Mouse (Mus musculus): ENCODE results near the gene Gpr183. TPM values are rescaled to one million over a fixed set of nuclear protein-coding genes. Genes with fewer than 3 reads are reported as not detected.

Gene Gpr183
- polyA plus RNA-seq, 1 experiment from 2014 or later: 3.9 TPM

DNA sequence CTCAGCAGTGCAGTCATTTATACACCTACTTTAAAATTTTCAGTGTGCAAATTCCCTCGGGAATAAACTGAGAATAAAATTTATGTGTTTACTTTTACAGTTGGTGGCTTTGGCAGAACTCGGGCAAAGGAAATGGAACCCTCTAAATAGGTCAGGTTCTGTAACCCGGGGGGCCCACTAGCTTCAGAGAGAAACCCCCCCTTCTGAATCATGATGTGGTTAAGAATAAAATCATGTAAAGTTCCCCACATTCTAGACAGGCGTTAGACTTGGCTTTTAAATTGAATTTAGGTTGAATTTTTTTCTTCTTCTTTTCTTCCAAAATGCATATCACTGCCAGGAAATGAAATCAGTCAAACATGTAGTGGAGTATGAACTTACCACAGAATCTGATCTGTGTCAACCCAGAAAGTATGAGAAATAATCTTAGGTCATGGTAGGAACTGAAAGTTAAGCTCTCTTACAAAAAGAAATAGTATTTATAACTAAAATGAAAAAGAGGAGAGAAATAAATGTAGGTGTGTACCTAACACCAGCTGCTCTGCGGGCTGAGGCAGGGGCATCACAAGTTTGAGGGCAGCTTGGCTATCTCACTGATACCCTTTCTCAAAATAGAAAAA is 9.7 kb downstream of the Gpr183 start:
- WGBS: 48% methylated on average over 5 of the region's 5 CpGs
- H3K9me3 ChIP-seq: no peaks in the 10 kb centered on the region
- no peak overlapping the region for H3K4me3 ChIP-seq
- ATAC-seq (ENCODE audit: insufficient number of reproducible peaks, low FRiP score, low TSS enrichment, low read depth): no peak
- no peaks in the 10 kb centered on the region for H3K27me3 ChIP-seq
- H3K9ac ChIP-seq: no peak overlapping the region
- 0 out of 2 replicates have a peak, but pooled peaks cover 8% of the 10 kb centered on the region for H3K36me3 ChIP-seq
- peaks cover 7% of the 10 kb centered on the region; the same call in 1 of the 2 replicates for H3K4me1 ChIP-seq
- no peak overlapping the region for H3K4me2 ChIP-seq
- no peak overlapping the region for H3K27ac ChIP-seq

DNA sequence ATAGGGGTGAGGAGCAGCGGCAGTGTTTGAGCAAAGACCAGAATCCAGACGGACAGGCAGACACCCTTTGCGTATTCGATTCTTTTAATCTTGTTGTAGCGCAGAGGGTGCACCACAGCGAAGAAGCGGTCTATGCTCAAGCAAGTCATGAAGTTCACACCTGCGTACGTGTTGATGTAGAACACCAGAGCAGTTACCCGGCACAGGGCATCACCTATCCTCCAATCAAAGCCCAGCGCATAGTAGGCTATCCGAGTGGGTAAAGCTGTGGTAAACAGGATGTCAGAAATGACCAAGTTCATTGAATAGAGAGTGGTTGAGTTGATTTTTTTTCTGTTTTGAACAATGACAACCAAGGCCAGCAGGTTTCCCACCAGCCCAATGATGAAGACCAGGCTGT is 10.4 kb downstream of the Gpr183 start:
- Histone ChIP-seq H3K36me3 (0 out of 2 replicates have a peak, but pooled peaks cover 8% of the 10 kb centered on the region), H3K4me3 (no peak overlapping the region), H3K9me3 (no peaks in the 10 kb centered on the region), H3K27ac (no peak overlapping the region), H3K27me3 (no peaks in the 10 kb centered on the region), H3K4me1 (peaks cover 7% of the 10 kb centered on the region; the same call in 1 of the 2 replicates), H3K4me2 (no peak overlapping the region), H3K9ac (no peak overlapping the region)
- WGBS: 95% methylated on average over 12 of the region's 12 CpGs
- ATAC-seq (ENCODE audit: insufficient number of reproducible peaks, low FRiP score, low TSS enrichment, low read depth): no peak

DNA sequence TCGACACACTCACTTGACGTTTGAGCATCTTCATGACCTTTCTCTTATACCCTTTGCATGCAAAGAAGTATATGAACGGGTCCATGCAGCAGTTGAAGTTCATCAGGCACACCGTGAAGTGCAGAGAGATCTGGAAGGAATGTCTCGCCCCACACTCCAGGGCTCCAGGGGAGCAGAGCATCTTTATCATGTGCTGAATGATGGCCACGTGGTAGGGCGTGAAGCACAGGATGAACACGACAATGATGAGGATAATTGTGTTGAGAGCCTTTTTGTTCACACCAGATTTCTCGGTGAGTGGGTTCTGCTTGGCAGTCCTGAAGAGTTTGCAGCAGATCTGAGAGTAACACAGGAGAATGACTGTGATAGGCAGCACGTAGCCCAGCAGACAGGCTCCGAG is 10.9 kb downstream of the Gpr183 start:
- WGBS: 95% methylated on average over 11 of the region's 11 CpGs

DNA sequence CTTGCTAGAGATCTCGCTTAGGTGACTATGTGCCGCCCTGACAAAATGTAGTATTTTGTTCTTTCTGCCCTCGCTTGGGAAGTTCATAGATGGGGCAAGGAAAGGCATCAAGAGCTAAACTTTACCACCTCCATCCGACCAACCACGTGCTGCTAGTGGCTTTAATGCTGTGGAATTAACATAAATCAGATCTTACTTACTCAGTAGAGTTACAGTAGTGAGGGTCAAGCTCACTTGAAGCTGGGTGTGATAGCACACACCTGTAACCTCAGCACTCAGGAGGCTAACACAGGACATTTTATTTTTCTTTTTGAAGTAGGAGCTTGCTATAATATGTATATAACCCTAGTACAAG is 13.0 kb downstream of the Gpr183 start:
- H3K4me3 ChIP-seq: no peak overlapping the region
- no peak for ATAC-seq (ENCODE audit: insufficient number of reproducible peaks, low FRiP score, low TSS enrichment, low read depth)
- H3K4me1 ChIP-seq: peaks cover 8% of the 10 kb centered on the region; the same call in 1 of the 2 replicates
- H3K27me3 ChIP-seq: no peaks in the 10 kb centered on the region
- H3K27ac ChIP-seq: no peak overlapping the region
- H3K9ac ChIP-seq: no peak overlapping the region
- 86% methylated on average over 5 of the region's 5 CpGs for WGBS
- no peak overlapping the region for H3K4me2 ChIP-seq
- H3K36me3 ChIP-seq: 0 out of 2 replicates have a peak, but pooled peaks cover 8% of the 10 kb centered on the region
- no peaks in the 10 kb centered on the region for H3K9me3 ChIP-seq

More for the DNA sequence above, 10.9 kb downstream of the Gpr183 start:
- H3K9ac ChIP-seq: no peak overlapping the region
- H3K27ac ChIP-seq: no peak overlapping the region
- peaks cover 7% of the 10 kb centered on the region; the same call in 1 of the 2 replicates for H3K4me1 ChIP-seq
- no peaks in the 10 kb centered on the region for H3K27me3 ChIP-seq
- no peak overlapping the region for H3K4me3 ChIP-seq
- no peak for ATAC-seq (ENCODE audit: insufficient number of reproducible peaks, low FRiP score, low TSS enrichment, low read depth)
- H3K9me3 ChIP-seq: no peaks in the 10 kb centered on the region
- H3K4me2 ChIP-seq: no peak overlapping the region
- 0 out of 2 replicates have a peak, but pooled peaks cover 8% of the 10 kb centered on the region for H3K36me3 ChIP-seq

DNA sequence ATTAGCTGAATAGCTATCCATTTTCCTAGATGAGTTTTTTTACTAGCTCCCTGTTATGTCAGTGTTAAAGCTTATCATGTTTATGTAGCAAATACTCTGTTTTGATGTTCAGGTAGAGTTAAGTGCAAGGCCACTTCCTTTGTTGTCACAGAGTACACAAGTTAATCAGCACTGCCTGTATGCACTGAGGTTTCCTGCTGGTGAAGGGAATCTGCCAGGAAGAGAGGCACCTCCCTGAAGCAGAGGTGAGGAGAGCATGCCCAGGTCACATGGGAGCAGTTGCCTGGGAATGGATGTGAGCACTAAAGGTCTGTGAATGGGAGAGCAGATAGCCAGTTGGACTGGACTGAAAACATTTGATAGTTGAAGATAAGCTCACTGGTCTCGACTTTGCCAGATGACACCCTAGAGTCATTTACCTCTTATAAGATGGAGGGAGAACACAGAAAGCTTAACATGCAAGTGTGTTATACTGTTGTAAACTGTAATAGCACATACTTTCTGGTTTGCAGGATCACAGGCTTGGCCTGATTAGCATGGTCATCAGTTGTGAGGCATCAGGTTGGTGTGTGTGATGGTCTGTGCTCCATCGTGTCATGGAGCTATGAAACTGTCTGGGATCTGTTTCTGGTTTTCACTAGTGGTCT is 13.5 kb downstream of the Gpr183 start:
- 55% methylated on average over 2 of the region's 2 CpGs for WGBS

DNA sequence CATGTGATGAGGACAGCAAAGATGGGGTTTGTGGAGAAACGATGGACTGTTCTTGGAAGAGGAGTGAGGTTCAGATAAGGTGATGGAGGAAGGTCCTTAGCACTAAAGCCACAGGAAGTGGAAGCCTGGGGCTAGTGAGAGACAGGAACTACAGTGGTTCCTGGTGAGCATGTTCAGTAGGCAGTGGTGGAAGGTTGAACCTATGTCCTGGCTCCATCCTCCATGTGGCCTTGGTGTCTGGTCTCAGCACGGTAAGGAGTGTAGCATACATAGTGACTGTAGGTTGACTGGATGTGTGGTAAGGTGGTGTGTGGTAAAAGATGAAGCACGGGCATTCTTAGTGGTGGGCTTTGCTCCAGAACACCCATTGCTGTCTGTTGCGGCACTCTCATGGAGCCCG is 15.1 kb downstream of the Gpr183 start:
- H3K9ac ChIP-seq: no peak overlapping the region
- peaks cover 10% of the 10 kb centered on the region; the same call in 1 of the 2 replicates for H3K4me1 ChIP-seq
- no peak overlapping the region for H3K4me3 ChIP-seq
- no peaks in the 10 kb centered on the region for H3K27me3 ChIP-seq
- H3K9me3 ChIP-seq: no peaks in the 10 kb centered on the region
- 0 out of 2 replicates have a peak, but pooled peaks cover 8% of the 10 kb centered on the region for H3K36me3 ChIP-seq
- no peak for ATAC-seq (ENCODE audit: insufficient number of reproducible peaks, low FRiP score, low TSS enrichment, low read depth)
- 94% methylated on average over 5 of the region's 5 CpGs for WGBS
- no peak overlapping the region for H3K4me2 ChIP-seq
- H3K27ac ChIP-seq: no peak overlapping the region

More for the DNA sequence above, 13.5 kb downstream of the Gpr183 start:
- no peaks in the 10 kb centered on the region for H3K9me3 ChIP-seq
- H3K36me3 ChIP-seq: 0 out of 2 replicates have a peak, but pooled peaks cover 8% of the 10 kb centered on the region
- no peak overlapping the region for H3K27ac ChIP-seq
- peaks cover 11% of the 10 kb centered on the region; the same call in 1 of the 2 replicates for H3K4me1 ChIP-seq
- H3K4me3 ChIP-seq: no peak overlapping the region
- no peak overlapping the region for H3K9ac ChIP-seq
- H3K27me3 ChIP-seq: no peaks in the 10 kb centered on the region
- H3K4me2 ChIP-seq: no peak overlapping the region
- no peak for ATAC-seq (ENCODE audit: insufficient number of reproducible peaks, low FRiP score, low TSS enrichment, low read depth)

DNA sequence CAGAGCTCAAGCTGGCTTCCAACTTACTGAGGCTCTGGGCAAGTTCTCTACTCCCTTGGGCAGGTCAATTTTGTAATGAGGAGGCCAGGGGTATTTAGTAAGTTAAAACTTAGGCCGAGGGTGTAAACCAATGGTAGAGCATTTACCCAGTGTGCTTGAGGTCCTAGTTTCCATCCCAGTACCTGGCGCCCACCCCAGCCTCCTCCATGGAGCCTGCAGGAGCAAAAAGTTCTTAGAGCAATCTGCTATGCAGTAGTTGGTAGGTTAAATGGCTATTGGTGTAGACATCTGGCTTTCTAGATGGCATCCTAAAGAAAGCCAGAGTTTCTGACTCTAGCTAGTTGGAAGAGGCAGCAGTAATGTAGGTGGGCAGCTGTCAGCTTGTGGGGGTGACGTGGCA is 15.6 kb downstream of the Gpr183 start:
- H3K9me3 ChIP-seq: no peaks in the 10 kb centered on the region
- H3K27me3 ChIP-seq: no peaks in the 10 kb centered on the region
- 96% methylated on average over 3 of the region's 3 CpGs for WGBS
- H3K4me3 ChIP-seq: no peak overlapping the region
- H3K27ac ChIP-seq: no peak overlapping the region
- H3K4me2 ChIP-seq: no peak overlapping the region
- H3K9ac ChIP-seq: no peak overlapping the region
- H3K36me3 ChIP-seq: 0 out of 2 replicates have a peak, but pooled peaks cover 5% of the 10 kb centered on the region
- H3K4me1 ChIP-seq: peaks cover 8% of the 10 kb centered on the region; the same call in 1 of the 2 replicates
- ATAC-seq (ENCODE audit: insufficient number of reproducible peaks, low FRiP score, low TSS enrichment, low read depth): no peak

DNA sequence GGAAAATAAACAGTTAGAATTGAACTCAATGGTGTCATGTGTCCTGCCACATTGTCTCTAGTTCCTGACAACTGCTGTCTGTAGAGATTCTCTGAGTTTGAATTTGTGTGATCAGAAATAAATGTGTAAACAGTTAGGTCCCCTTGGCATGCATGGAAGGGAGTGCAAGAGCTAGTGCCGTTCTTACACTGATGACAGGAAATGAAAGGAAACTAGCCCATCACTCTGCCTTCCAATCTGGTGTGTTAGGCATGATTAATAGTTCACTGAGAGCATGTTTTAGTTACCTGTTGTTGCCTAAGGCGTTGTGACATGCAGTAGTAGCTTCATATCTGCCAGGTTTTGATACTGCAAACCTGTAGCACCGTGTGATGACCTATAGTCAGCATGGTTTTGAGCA is 17.0 kb downstream of the Gpr183 start:
- Histone ChIP-seq H3K4me3 (no peak overlapping the region), H3K27ac (no peak overlapping the region), H3K36me3 (no peaks in the 10 kb centered on the region), H3K9ac (no peak overlapping the region), H3K9me3 (no peaks in the 10 kb centered on the region), H3K4me1 (peaks cover 8% of the 10 kb centered on the region; the same call in 1 of the 2 replicates), H3K27me3 (no peaks in the 10 kb centered on the region), H3K4me2 (no peak overlapping the region)
- no peak for ATAC-seq (ENCODE audit: insufficient number of reproducible peaks, low FRiP score, low TSS enrichment, low read depth)
- whole genome bisulfite sequencing: 75% methylated on average over 3 of the region's 3 CpGs

DNA sequence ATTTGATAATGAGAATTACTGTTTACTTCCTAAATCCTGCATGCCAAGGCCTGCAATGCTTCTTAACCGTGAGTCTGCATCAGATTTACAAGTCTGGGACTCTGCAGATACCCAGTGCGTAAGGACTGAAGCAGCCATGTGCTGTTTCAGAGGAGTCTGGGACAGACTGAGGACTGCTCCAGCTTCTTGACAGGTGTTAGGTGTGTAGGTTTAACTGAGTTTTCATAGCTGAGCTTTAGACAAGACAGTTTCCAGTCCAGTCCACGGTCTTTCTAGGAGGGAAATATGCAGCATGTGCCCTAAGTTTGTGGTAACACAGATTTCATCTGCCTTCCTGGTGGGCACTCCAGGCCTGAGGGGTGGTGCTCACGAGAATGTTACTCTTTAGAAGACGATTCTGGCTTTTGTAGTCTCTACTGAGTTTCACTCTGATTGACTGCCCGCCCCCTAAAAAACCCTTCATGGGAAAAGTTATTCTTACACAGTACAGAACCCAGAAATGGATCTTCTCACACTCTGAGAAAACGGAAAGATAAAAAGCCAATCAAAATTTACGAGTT is 17.7 kb downstream of the Gpr183 start:
- no peak overlapping the region for H3K4me2 ChIP-seq
- peaks cover 8% of the 10 kb centered on the region; the same call in 1 of the 2 replicates for H3K4me1 ChIP-seq
- ATAC-seq (ENCODE audit: insufficient number of reproducible peaks, low FRiP score, low TSS enrichment, low read depth): no peak
- H3K9me3 ChIP-seq: no peaks in the 10 kb centered on the region
- H3K27me3 ChIP-seq: no peaks in the 10 kb centered on the region
- no peak overlapping the region for H3K27ac ChIP-seq
- H3K36me3 ChIP-seq: no peaks in the 10 kb centered on the region
- H3K9ac ChIP-seq: no peak overlapping the region
- 44% methylated on average over 8 of the region's 8 CpGs for WGBS
- H3K4me3 ChIP-seq: no peak overlapping the region

DNA sequence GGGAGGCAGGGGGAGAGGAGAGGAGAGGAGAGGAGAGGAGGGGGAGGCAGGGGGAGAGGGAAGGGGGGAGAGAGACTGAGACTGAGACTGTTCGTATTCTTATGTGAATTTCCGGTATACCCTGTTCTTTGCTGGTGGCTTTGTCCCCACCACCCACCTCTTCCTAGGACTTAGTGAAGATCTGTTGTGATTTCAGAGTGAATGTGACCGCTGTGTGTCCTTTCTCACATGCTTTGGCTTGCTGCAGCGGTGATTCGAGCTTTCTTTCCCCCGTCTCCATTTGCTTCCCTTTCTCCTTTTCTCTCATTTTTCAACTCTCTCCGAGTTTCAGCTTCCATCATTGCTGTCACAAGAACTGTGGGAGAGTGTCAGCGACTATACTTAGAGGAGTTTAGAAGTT is 18.3 kb downstream of the Gpr183 start:
- Histone ChIP-seq H3K4me3 (no peak overlapping the region), H3K4me1 (peaks cover 8% of the 10 kb centered on the region; the same call in 1 of the 2 replicates), H3K4me2 (no peak overlapping the region), H3K36me3 (no peaks in the 10 kb centered on the region), H3K27me3 (no peaks in the 10 kb centered on the region), H3K9me3 (no peaks in the 10 kb centered on the region), H3K9ac (no peak overlapping the region), H3K27ac (no peak overlapping the region)
- ATAC-seq (ENCODE audit: insufficient number of reproducible peaks, low FRiP score, low TSS enrichment, low read depth): no peak
- WGBS: 54% methylated on average over 8 of the region's 8 CpGs

DNA sequence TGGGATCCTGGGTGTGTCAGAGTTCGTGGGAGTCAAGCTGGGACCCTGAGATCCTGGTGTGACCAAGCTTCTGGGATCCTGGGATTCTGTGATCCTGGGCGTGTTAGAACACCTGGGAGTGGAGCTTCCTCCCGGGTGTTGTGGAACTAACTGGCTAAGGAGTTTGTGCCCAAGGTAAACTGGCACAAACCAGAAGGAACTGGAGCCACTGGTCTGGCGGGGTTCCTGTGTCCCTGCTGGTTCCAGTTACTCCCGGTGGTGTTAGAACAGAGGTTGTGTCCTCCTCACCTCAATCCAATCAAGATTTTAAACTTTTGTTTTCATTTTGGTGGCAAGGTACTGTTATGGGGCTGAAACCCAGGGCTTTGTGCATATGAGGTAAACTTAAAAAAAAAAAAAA is 18.9 kb downstream of the Gpr183 start:
- H3K36me3 ChIP-seq: no peaks in the 10 kb centered on the region
- WGBS: 67% methylated on average over 5 of the region's 5 CpGs
- H3K27me3 ChIP-seq: no peaks in the 10 kb centered on the region
- no peak overlapping the region for H3K27ac ChIP-seq
- H3K4me2 ChIP-seq: no peak overlapping the region
- no peak overlapping the region for H3K9ac ChIP-seq
- H3K4me1 ChIP-seq: peaks cover 8% of the 10 kb centered on the region; the same call in 1 of the 2 replicates
- H3K9me3 ChIP-seq: no peaks in the 10 kb centered on the region
- H3K4me3 ChIP-seq: no peak overlapping the region
- no peak for ATAC-seq (ENCODE audit: insufficient number of reproducible peaks, low FRiP score, low TSS enrichment, low read depth)

DNA sequence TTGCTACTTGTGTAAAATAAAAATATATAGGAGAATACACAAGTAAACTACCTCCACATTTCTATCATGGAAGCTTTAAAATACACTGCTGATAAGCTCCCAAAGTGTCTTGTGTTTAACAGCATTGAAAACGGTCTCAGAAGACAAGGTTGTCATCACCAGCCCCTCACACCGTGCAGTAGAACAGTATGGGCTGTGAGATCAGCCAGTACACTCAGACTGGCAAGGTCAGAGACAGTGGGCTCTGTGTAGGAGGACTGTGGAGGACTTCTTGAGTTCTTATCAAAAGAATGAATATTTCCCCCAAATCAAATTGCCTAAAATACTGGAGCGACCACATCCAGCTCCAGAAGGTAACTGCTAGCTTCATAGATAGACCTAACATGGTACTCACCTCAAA is 25.4 kb downstream of the Gpr183 start:
- no peak overlapping the region for H3K4me2 ChIP-seq
- peaks cover 4% of the 10 kb centered on the region for H3K9me3 ChIP-seq
- peaks cover 6% of the 10 kb centered on the region; the same call in 1 of the 2 replicates for H3K36me3 ChIP-seq
- no peak overlapping the region for H3K9ac ChIP-seq
- H3K27me3 ChIP-seq: no peaks in the 10 kb centered on the region
- ATAC-seq (ENCODE audit: insufficient number of reproducible peaks, low FRiP score, low TSS enrichment, low read depth): no peak
- no peak overlapping the region for H3K27ac ChIP-seq
- H3K4me1 ChIP-seq: peaks cover 5% of the 10 kb centered on the region; the same call in 1 of the 2 replicates
- H3K4me3 ChIP-seq: no peak overlapping the region
- WGBS: 93% methylated on average over 3 of the region's 3 CpGs
